Mouse (Mus musculus): Measurements from ENCODE around the gene Il1b.

The Il1b gene

GRCm38 (mm10) chr2:129368106-129368505 lies 2.8 kb downstream of the Il1b start:
- no peak for DNase-seq

GRCm38 (mm10) chr2:129367246-129367645 lies 3.7 kb downstream of the Il1b start:
- no peak for DNase-seq

GRCm38 (mm10) chr2:129360975-129361560 lies 9.9 kb downstream of the Il1b start:
- no peak for DNase-seq

- DNase-seq, result no peak
Measured at GRCm38 (mm10) chr2:129360197-129360596, 10.7 kb downstream of the Il1b start.

- DNase-seq, result no peak
Measured at GRCm38 (mm10) chr2:129338138-129338621, 32.8 kb downstream of the Il1b start.

- no peak for DNase-seq
Measured at GRCm38 (mm10) chr2:129333471-129333870, 37.5 kb downstream of the Il1b start.

- no peak for DNase-seq
Measured at GRCm38 (mm10) chr2:129330540-129330939, 40.4 kb downstream of the Il1b start.

- DNase-seq, result no peak
Measured at GRCm38 (mm10) chr2:129330024-129330423, 40.9 kb downstream of the Il1b start.

GRCm38 (mm10) chr2:129328238-129328637 lies 42.7 kb downstream of the Il1b start:
- no peak for DNase-seq

GRCm38 (mm10) chr2:129324216-129324615 lies 46.7 kb downstream of the Il1b start:
- no peak for DNase-seq

- no peak for DNase-seq
Measured at GRCm38 (mm10) chr2:129322117-129322635, 48.8 kb downstream of the Il1b start.

GRCm38 (mm10) chr2:129320033-129320605 lies 50.8 kb downstream of the Il1b start:
- no peak for DNase-seq

- DNase-seq, result no peak
Measured at GRCm38 (mm10) chr2:129315831-129316230, 55.1 kb downstream of the Il1b start.

- DNase-seq, result no peak
Measured at GRCm38 (mm10) chr2:129314880-129315279, 56.1 kb downstream of the Il1b start.
